Mouse (Mus musculus) B cell, adult 2 months (primary cell): ENCODE results near the gene Zbtb12.

ENCODE experiments used
- DNase-seq, 2 experiments: peaks; one replicate each; pipeline ENCODE4 v3.0.0; 2022

The Zbtb12 gene

DNA sequence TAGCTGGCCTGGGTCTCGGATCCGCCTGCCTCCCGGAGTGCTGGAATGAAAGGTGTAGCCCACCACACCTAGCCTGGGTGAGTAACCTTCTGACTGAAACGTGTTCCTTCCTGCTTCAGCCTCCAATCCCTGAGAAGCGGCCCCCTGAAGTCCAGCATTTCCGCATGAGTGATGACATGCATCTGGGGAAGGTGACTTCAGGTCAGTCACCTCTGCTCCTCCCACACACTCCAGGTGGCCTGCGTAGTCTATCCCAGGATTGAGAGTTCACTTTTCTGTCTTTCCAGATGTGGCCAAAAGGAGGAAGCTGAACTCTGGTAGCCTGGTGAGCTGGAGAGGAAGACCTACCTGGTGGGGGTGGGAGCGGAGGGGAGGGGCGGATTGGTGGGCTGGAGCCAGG lies 23.6 kb downstream of the Zbtb12 start:
- DNase-seq = no peak

DNA sequence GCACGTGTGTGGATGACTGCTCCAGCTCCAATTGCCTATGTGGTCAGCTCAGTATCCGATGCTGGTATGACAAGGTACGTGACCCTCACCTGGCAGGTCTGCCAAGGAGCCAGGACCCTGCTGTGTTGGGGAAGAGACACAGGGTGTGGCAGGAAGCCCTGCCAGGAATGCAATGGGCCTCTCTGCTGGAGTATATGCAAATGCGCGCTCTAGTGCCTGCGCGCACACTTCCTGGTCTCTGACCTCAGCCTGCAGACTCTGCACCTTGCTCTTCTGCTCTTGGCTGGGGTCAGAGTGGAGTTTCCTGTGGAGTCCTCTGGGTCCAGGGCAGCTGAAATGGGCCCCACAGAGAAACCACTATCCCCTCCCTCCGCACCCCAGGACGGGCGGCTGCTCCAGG lies 31.7 kb downstream of the Zbtb12 start:
- DNase-seq = no peak

DNA sequence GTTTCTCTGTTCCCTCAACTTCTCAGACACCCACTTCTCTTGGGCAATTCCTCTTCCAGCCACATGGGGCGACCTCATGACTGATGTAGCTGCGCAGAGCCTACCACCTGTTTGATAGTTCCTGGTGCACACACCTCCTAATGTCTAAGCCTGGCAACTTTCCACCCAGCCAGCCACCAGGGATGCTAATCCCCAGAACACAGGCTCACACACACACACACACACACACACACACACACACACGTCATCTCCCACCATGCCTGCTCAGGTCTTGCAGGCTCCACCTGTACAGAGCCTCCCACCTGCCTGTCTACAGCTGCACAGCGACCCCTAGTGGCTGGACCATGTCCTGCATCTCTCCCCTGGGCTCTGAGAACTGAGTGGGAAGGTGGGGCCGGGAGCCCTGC lies 32.7 kb downstream of the Zbtb12 start:
- peak; percentile 95 to 96 for DNase-seq

DNA sequence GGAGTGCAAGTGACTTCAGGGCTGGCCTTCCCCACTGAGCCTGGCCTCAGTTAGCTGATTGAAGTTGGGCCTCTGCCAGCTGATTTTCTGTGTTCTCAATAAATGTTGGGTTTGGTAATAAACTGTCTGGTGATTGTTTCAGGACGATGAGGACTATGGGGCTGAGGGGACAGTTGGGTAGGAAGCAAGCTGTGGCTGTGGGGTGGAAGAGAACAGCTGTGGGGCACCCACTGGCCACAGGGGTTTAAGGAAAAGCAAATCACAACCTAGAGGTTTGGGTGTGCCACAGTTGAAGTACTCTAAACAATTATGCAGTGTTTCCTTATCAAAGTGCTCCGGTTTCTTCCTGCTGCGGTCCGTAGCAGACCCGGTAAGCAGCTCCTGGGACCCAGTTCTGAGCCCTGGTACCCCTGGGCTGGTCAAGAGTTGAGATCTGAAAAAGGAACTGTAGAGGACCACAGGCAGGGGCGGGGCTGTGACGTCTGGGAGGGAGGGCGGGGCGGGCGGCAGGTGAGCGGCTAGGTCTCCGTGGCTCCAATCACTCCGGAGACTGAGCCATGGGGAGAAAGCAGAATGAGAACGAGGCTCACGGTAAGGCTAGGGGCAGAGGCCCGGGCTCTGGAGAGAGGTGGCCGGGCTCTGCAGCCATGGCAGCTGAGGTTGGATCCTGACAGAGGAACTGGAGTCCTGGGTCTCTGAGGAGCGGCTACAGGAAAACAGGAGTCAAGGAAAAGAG lies 34.8 kb downstream of the Zbtb12 start, which contains the start of gene Slc44a4:
Slc44a4 (plus strand) TSS at position 537 of the 736 bp plus-strand sequence.
- DNase-seq = no peak

DNA sequence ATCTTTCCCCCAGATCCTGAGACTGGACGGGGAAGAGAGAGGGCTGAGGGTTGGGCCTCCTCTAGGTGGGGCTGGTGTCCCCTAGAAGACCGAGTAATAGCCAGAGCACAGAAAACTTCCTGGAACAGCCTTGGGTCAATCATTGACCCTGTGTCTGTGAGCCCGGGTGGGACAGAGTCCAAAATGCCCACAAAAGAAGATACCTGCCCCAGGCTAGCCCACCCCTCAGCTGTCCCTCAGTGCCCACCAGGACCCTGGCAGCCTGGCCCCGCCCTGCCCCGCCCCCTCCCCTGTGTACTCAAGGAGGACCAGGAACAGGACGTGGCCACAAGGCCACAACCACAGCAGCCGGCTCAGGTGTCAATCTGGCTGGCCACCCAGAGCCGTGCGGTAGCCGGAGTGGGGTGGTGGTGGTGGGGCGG lies 36.1 kb downstream of the Zbtb12 start:
- DNase-seq = no peak

DNA sequence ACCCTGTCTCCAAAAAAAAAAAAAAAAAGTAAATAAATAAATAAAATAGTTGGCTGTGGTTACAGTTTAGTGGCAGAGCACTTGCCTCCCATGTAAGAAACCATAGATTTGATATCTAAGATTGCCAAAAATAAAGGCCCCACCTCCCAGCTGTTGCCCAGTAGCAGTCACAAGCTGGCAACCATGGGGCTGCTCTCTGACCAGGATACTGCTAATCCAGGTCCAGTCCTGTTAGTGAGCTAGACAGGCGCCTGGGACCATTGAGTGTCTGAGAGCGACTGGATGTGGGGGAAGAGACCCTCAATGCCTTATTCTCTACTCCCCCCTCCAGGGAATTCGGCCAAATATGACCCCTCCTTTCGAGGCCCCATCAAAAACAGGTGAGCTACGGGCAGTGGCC lies 37.0 kb downstream of the Zbtb12 start:
- no peak for DNase-seq

DNA sequence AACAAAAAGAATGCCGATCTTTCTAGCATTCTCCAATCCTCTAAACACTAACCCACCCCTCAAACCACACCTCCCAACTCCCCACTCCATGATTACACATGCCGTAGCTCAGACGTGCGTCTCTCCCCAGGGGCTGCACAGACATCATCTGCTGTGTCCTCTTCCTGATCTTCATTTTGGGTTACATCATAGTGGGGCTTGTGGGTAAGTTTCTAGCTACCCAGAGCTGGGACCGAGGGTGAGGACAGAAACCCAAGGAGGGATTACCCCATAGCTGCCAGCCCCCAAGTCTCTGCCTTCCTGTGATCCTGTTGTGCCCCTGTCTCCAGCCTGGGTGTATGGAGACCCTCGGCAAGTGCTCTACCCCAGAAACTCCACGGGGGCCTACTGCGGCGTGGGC lies 37.9 kb downstream of the Zbtb12 start:
- DNase-seq = no peak

DNA sequence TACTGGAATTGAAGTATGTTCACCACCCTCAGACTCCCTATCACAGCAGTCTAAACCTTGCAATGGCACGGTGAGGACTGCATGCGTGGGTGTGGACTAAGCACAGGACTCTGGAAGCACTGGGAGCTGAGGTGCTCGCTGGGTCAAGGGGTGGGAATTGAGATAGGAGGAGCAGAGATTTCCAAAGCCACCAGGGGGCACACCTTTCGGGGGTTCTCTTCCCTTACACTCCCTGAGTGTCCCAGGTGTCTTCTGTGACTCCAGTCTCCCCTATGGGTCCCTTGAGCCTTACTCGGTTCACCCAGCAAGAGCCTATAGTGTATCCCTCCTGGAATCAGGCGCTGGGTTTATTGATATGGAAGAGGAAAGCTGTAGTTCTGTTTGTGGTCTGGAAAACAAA lies 43.7 kb downstream of the Zbtb12 start:
- peak; percentile 28 to 30 for DNase-seq

DNA sequence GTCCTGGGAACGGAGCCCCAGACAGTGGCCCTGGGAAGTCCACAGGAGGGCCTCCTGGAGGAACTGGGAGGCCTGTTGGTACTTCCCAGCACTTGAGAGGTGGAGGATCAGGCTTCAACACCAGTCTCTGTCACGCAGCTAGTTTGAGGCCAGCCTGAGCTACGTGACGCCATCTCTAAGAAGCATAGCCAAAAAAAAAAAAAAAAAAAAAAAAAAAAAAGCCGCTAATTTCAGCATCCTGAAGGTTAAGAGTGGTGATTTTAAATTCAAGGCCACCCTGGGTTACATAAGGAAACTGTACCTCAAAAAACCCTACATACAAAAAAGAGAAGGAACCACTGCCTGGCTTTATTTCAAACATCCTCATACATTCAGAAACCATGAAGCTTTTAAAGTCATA lies 45.0 kb downstream of the Zbtb12 start:
- no peak for DNase-seq

DNA sequence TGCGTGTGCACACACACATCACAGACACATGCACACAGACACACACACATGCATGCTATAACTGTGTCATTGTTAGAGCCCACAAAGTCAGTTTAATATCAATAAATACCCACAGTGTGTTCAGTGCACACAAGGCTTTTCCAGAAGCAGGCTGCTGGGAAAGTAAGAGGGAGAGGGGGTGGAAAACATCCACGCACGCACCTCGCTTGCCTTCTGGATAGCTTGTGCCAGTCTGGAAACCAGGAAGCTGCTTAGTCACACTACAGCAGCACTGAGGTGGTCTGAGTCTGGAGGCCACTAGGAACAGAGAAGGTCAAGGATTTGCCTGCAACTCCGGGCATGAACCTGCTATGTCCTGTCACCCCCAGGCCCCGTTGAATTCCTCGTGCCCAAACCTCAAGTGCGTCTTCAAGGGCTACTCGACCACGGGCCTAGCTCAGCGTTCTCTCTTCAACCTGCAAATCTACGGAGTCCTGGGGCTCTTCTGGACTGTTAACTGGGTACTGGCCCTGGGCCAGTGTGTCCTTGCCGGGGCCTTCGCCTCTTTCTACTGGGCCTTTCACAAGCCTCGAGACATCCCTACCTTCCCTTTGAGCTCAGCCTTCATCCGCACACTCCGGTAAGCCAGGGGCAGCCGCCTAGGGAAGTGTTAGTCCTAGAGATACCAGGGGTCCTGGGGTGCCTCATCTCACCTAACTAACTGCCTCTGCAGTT lies 48.2 kb downstream of the Zbtb12 start:
- no peak for DNase-seq

DNA sequence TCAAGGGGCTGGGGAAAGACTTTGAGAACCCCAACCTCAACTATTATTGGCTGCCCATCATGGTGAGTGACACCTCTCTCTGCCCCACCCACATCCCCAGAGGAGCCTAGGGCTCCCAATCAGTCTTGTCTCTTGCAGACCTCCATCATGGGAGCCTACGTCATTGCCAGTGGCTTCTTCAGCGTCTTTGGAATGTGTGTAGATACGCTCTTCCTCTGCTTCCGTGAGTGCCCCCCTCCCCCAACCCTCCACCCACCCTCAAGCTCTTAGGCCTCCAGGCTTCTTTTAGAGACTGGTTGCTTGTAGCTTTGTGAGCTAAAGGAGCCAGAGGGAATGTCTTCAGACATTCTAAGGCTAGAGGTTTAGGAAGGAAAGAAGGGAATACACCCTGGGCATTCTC lies 49.6 kb downstream of the Zbtb12 start:
- no peak for DNase-seq

DNA sequence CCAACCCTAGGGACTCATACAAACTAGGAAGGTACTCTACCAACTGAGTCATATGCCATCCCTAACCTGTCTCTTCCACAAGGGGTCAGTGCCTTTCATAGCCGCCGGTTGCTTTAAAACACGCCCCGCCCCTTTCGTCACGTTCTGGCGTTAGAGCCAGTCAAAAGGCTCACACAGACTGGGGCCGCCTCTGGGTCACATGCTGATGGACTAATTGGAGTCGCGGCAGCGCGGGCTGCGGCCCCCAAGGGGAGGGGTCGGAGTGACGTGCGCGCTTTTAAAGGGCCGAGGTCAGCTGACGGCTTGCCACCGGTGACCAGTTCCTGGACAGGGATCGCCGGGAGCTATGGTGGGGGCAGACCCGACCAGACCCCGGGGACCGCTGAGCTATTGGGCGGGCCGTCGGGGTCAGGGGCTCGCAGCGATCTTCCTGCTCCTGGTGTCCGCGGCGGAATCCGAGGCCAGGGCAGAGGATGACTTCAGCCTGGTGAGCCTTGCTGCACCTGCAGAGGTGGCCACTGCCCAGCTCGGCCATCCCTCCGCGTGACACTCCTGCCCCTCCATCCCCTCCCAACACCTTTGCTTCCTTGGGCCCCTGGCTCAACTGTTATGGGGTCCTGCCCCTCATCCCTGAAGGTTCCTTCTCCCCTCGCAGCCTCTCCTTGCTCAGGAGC lies 51.9 kb downstream of the Zbtb12 start, which contains the start of gene Neu1:
Neu1 (plus strand) TSS at position 193 of the 674 bp plus-strand sequence.
- DNase-seq = peak; percentile 96 to 97

DNA sequence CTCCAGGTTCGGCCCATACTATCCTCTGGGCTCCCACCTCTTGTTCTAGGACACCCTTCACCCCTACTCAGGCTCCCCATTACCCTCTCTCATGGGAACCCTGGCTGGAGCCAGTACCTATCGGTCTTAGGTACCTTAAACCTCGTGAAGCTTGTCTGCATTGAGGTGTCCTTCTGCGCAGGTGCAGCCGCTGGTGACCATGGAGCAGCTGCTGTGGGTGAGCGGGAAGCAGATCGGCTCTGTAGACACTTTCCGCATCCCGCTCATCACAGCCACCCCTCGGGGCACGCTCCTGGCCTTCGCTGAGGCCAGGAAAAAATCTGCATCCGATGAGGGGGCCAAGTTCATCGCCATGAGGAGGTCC lies 52.4 kb downstream of the Zbtb12 start:
- peak; percentile 57 to 58 for DNase-seq

DNA sequence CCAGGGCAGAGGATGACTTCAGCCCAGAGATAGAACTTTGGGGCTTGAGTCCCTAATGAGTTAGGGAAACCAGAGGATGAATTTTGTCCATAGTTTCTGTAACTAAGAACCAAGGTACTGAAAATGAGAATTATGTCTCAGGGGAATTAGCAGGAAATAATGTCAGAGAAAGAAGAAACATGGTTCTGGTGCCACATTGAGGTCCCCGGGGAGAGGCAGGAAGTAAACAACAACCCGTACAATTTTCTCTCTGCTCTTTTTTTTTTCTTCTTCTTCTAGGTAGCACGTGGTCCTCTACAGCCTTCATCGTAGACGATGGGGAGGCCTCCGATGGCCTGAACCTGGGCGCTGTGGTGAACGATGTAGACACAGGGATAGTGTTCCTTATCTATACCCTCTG lies 53.0 kb downstream of the Zbtb12 start:
- DNase-seq = peak; percentile 74 to 82

DNA sequence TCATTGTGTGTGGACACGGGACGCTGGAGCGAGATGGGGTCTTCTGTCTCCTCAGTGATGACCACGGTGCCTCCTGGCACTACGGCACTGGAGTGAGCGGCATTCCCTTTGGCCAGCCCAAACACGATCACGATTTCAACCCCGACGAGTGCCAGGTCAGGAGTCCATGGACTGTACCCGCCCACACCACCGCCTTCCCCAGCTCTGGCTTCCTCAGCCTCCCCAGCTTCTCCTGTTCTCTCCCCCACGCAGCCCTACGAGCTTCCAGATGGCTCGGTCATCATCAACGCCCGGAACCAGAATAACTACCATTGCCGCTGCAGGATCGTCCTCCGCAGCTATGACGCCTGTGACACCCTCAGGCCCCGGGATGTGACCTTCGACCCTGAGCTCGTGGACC lies 54.7 kb downstream of the Zbtb12 start:
- no peak for DNase-seq

DNA sequence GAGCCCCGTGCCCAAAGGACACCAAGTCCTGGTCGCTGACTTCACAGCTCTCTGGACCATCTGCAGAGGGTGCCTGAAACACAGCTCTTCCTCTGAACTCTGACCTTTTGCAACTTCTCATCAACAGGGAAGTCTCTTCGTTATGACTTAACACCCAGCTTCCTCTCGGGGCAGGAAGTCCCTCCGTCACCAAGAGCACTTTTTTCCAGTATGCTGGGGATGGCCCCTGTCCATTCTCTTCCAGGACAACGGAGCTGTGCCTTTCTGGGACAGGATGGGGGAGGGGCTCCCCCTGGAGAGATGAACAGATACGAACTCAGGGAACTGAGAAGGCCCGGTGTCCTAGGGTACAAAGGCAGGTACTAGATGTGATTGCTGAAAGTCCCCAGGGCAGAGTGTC lies 55.5 kb downstream of the Zbtb12 start:
- no peak for DNase-seq

DNA sequence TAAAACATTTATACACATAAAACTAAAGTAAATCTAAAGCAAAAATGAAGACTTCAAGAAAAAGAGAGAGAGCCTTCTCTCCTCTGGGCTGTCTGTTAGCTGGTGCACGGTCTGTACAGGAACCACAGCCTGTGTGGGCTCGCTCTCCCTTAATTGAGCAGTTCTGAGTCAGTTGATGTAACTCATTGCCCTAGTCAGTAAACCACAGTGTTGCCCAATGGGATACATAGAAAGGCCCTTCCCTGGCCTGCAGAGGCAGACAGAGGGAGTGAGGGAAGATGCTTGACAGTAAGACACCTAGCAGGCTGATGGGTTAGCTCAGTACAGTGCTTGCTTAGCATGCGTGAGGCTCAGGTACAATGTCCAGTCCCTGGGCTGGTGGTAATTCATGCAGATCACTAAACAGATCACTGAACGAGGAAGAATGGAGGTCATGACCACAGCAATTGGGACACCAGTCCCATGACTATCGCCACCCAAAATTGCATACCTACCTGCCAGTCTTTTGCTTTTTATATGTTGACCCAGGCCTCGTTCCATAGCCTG lies 58.8 kb downstream of the Zbtb12 start:
- no peak for DNase-seq

DNA sequence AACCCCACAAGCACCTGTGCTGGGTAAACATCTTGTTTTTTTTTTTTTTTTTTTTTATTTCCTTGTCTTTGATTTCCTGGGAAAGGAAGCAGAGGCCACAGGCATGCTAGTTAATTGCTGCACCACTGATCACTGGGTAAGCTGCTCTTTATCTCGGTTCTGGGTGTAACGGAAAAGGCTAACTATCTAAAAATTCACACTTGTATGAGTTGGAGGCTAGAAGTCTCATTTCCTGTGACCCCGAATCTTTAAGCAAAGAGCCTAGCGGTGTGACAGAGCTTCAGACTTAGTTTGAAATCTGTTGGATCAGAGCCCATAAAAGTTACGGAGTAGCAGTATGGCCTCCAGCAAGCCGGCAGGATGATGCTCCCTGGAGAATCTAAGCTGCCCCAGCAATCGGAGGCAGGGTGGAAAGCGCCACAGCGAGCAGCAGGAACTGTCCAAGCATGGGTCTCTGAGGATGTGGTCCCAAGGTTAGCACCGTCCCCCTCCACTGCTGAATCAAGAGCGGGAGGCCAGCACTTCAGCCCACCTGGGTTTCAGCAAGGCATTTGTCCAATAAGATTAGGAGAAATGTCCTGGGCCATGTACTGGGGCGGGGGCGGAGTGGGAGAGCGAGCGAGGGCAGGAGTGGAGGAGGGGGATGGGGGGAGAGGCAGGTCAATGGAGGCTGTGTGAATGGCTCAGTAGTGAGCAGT lies 62.2 kb downstream of the Zbtb12 start:
- no peak for DNase-seq

DNA sequence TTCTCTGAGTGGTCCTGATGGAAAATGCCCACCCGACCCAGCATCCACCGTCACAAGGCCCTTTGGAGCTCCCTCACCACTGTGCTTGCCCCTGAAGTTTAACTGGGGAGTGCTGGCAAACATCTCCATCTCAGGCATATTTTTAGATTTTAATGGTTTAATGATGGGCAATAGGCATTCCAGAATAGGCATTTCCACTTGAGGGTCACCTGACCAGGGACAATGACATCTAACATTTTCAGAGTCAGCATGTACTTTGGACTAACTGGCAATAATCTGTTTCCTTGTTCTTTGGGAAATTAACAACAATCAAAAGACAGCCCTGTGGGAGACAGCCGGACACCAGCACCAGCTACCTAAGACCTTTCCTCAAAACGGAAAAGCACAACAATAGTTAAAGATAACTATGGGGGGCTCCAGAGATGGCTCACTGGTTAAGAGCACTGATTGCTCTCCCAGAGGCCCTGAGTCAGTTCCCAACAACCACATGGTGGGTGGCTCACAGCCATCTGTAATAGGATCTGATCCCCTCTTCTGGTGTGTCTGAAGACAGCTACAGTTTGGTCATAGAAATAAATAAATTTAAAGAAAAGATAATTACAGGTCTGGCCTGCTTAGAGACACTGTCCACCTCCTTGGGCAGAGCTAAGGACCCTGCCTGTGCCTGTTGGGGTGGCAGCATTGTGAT lies 64.0 kb downstream of the Zbtb12 start:
- no peak for DNase-seq

DNA sequence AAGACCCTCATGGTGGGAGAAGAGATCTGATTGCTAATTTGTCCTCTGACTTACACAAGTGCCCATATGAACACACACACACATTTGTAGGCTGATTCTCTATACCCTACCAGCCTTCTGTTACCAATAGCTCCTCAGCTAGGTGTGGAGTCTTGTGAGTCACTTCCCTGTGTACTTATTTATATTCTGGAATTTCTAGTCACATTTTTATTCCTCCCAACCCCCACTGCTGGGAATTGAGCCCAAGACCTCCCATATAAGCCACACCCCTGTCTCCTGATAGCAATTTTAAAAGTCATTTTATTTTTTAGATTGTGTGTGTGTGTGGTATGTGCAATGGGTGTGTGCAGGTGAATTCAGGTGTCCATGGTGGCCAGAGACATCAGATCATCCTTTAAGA lies 65.1 kb downstream of the Zbtb12 start:
- DNase-seq = no peak
